Mouse (Mus musculus): ENCODE data around the gene Tango2.

Gene Tango2

GRCm38 (mm10) chr16:18347931-18348600, at the start of gene Tango2, which contains the start of gene Arvcf:
Gene Tango2 (minus strand): TSS chr16:18348103.
Gene Arvcf (plus strand): TSS chr16:18348182.
- peak; percentile 96 for DNase-seq

GRCm38 (mm10) chr16:18396791-18397621, 49.1 kb upstream of the Tango2 start:
- DNase-seq: no peak

GRCm38 (mm10) chr16:18396201-18396600, 48.3 kb upstream of the Tango2 start:
- DNase-seq: peak; percentile 89

- peak; percentile 48 for DNase-seq
These were observed 47.7 kb upstream of the Tango2 start for GRCm38 (mm10) chr16:18395620-18396036.

GRCm38 (mm10) chr16:18394777-18395619, 47.1 kb upstream of the Tango2 start:
- DNase-seq: no peak

- no peak for DNase-seq
These were observed 46.2 kb upstream of the Tango2 start for GRCm38 (mm10) chr16:18394056-18394455.

GRCm38 (mm10) chr16:18393595-18393994, 45.7 kb upstream of the Tango2 start:
- DNase-seq: no peak

- DNase-seq: peak; percentile 93
These were observed 44.8 kb upstream of the Tango2 start for GRCm38 (mm10) chr16:18392469-18393426.

- no peak for DNase-seq
These were observed 43.8 kb upstream of the Tango2 start for GRCm38 (mm10) chr16:18391728-18392127.

- DNase-seq: no peak
These were observed 43.2 kb upstream of the Tango2 start for GRCm38 (mm10) chr16:18391127-18391526.

GRCm38 (mm10) chr16:18390399-18390798, 42.5 kb upstream of the Tango2 start:
- no peak for DNase-seq

GRCm38 (mm10) chr16:18388583-18389435, 40.9 kb upstream of the Tango2 start:
- no peak for DNase-seq

- DNase-seq: no peak
These were observed 40.0 kb upstream of the Tango2 start for GRCm38 (mm10) chr16:18387704-18388582.

GRCm38 (mm10) chr16:18386972-18387371, 39.1 kb upstream of the Tango2 start:
- DNase-seq: no peak

GRCm38 (mm10) chr16:18386451-18386850, 38.5 kb upstream of the Tango2 start:
- DNase-seq: no peak

- DNase-seq: no peak
These were observed 37.5 kb upstream of the Tango2 start for GRCm38 (mm10) chr16:18385411-18385810.

GRCm38 (mm10) chr16:18384659-18385058, 36.8 kb upstream of the Tango2 start:
- DNase-seq: no peak

GRCm38 (mm10) chr16:18384211-18384610, 36.3 kb upstream of the Tango2 start:
- no peak for DNase-seq

GRCm38 (mm10) chr16:18383756-18384155, 35.9 kb upstream of the Tango2 start:
- DNase-seq: peak; percentile 56

Measured in lung, postnatal 36 days (tissue).